Mouse (Mus musculus) Patski (cell line): Measurements from ENCODE around the gene Cpsf3. TPM values are rescaled to one million over a fixed set of nuclear protein-coding genes. Genes with fewer than 3 reads are reported as not detected.

Experiments
- ATAC-seq: fragments of 100-300 bp; one replicate; pipeline ENCODE4 v1.8.0; 2021
- CTCF ChIA-PET: fragments of 350-600 bp; sonication (Branson Sonifier 250); formaldehyde crosslinking; loops from one replicate; lab custom pipeline; 2022; ENCODE audit warnings: inconsistent platforms; lab: Charles Lee
- POLR2A ChIA-PET: fragments of 350-600 bp; sonication (Branson Sonifier 250); formaldehyde crosslinking; loops from one replicate; lab custom pipeline; 2022; ENCODE audit warnings: antibody characterized with exemption, inconsistent platforms; lab: Charles Lee
- DNase-seq: peaks from one replicate; pipeline ENCODE4 v3.0.0-alpha.2; 2011; ENCODE audit warnings: low read depth, low spot score
- H3K27me3 ChIP-seq: fragments of 371-371 bp; one replicate; pipeline ENCODE4 v1.5.1; 2021
- CTCF ChIP-seq: fragments of 100-300 bp; IDR thresholded peaks from one replicate; pipeline ENCODE4 v1.5.1; 2021
- in situ Hi-C: fragments of 300-500 bp; cut with MboI; formaldehyde crosslinking; loops from 3 replicates; pipeline ENCODE4 v1.11.1; 2018; ENCODE audit warnings: low pct_unique_long_range_greater_than_20kb, mixed read lengths
- polyA plus RNA-seq: library from polyadenylated mRNA; unstranded; gene quantifications from one replicate; pipeline ENCODE4 v1.2.3, GENCODE M21; 2021

Gene Cpsf3
- 54.8 TPM for polyA plus RNA-seq

GRCm38 (mm10) chr12:21284761-21285441 is at the start of gene Cpsf3:
Gene Cpsf3 (plus strand): TSS chr12:21285391.
- POLR2A ChIA-PET: interaction anchor here (0.8 to 1.2 kb wide), 2 partner anchors 17 to 33 kb away, joined by 3 read pairs; no protein-coding TSS in a partner anchor
- ATAC-seq: no peak

GRCm38 (mm10) chr12:21241965-21242364 is 43.2 kb upstream of the Cpsf3 start:
- in situ Hi-C loops: no loop called here
- CTCF ChIA-PET: no interaction called here
- no peak for ATAC-seq
- TF ChIP-seq CTCF: no peak
- H3K27me3 ChIP-seq: no peaks in the 10 kb centered on the region
- POLR2A ChIA-PET: interaction anchor here (0.7 kb wide), 1 partner anchor 33 kb away, joined by 4 read pairs; no protein-coding TSS in a partner anchor
- no peak for DNase-seq

More at GRCm38 (mm10) chr12:21284761-21285441, at the start of gene Cpsf3:
- TF ChIP-seq CTCF: no peak
- in situ Hi-C loops: no loop called here
- H3K27me3 ChIP-seq: no peaks in the 10 kb centered on the region
- DNase-seq: no peak
- CTCF ChIA-PET: interaction anchor here (1.5 kb wide), 1 partner anchor 192 kb away, joined by 3 read pairs; no protein-coding TSS in a partner anchor

- POLR2A ChIA-PET: no interaction called here
- ATAC-seq (no peak), DNase-seq (no peak)
- H3K27me3 ChIP-seq: no peaks in the 10 kb centered on the region
- CTCF ChIA-PET: no interaction called here
- TF ChIP-seq CTCF: no peak
- in situ Hi-C loops: no loop called here
Measured at GRCm38 (mm10) chr12:21244375-21244960, 40.7 kb upstream of the Cpsf3 start.

DNA sequence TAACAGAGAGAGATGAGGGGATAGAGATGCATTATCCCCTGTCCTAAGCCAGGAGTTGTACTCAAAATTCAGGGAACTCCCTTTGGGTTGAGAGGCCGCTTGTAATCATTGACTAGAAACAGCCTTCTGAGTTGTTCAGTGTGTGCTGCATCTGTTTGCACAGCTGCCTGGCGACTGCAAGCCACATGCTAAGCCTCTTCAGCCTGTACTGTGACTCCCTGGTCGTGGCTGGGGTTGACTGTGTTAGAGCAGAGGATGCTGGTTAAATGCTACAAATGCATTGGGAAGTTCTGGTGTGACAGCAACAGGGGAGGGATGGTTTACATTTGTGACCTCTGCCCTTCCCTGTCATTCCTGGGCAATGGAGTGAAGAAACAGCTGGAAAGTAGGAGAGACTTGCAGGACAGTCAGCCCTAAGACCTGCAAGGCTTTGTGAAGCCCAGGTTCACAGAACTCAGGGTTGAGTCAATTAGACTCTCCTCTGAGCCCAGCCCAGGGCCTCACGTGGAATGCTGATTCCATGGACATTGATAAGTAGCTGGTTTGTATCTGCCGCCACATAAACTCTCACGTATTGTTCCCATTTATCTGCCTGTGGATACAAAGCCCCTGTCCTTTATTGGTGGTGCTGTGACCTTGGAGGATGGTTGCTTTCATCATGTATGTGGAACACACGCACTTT is 37.3 kb upstream of the Cpsf3 start:
- CTCF ChIA-PET: no interaction called here
- TF ChIP-seq CTCF: no peak
- no peak for DNase-seq
- no peaks in the 10 kb centered on the region for H3K27me3 ChIP-seq
- POLR2A ChIA-PET: no interaction called here
- in situ Hi-C loops: no loop called here
- no peak for ATAC-seq

- ChIA-PET POLR2A (no interaction called here), CTCF (no interaction called here)
- DNase-seq (no peak), ATAC-seq (no peak)
- H3K27me3 ChIP-seq: no peaks in the 10 kb centered on the region
- no peak for TF ChIP-seq CTCF
- in situ Hi-C loops: loop anchor here (25.0 kb wide), 1 partner anchor 548 kb away; no protein-coding TSS in a partner anchor
Measured at GRCm38 (mm10) chr12:21260494-21261256, 24.5 kb upstream of the Cpsf3 start.

GRCm38 (mm10) chr12:21261521-21261920 is 23.7 kb upstream of the Cpsf3 start:
- in situ Hi-C loops: loop anchor here (25.0 kb wide), 1 partner anchor 549 kb away; no protein-coding TSS in a partner anchor
- TF ChIP-seq CTCF: no peak
- ATAC-seq: no peak
- ChIA-PET POLR2A (no interaction called here), CTCF (no interaction called here)
- no peak for DNase-seq
- no peaks in the 10 kb centered on the region for H3K27me3 ChIP-seq

DNA sequence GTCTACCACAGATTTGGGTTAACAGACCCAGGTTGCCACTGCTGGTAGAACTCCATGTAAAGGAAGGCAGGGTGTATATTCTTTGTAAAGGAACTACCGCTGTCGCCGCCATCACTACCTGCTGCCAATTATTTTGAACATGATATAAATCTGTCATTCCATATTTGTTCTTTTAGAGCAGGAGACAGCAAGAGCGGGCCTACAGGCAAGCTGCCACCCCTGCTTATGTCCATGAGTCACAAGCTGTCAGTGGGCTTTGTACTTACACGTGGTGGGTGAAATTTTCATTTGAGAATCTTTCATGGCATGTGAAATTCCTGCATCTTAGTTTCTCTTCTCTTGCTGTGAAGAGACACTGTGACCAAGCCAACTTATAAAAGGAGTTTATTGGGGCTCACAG is 21.9 kb upstream of the Cpsf3 start:
- no peaks in the 10 kb centered on the region for H3K27me3 ChIP-seq
- no peak for TF ChIP-seq CTCF
- in situ Hi-C loops: loop anchor here (25.0 kb wide), 1 partner anchor 551 kb away; no protein-coding TSS in a partner anchor
- ATAC-seq (no peak), DNase-seq (no peak)
- POLR2A ChIA-PET: no interaction called here
- CTCF ChIA-PET: no interaction called here

GRCm38 (mm10) chr12:21264241-21264640 is 20.9 kb upstream of the Cpsf3 start:
- in situ Hi-C loops: loop anchor here (25.0 kb wide), 1 partner anchor 552 kb away; no protein-coding TSS in a partner anchor
- no peak for TF ChIP-seq CTCF
- DNase-seq: no peak
- CTCF ChIA-PET: no interaction called here
- POLR2A ChIA-PET: no interaction called here
- no peak for ATAC-seq
- H3K27me3 ChIP-seq: no peaks in the 10 kb centered on the region

- POLR2A ChIA-PET: no interaction called here
- TF ChIP-seq CTCF: no peak
- H3K27me3 ChIP-seq: no peaks in the 10 kb centered on the region
- CTCF ChIA-PET: interaction anchor here (0.8 kb wide), 1 partner anchor 17 kb away, joined by 3 read pairs; no protein-coding TSS in a partner anchor
- ATAC-seq: no peak
- no peak for DNase-seq
- in situ Hi-C loops: loop anchor here (25.0 kb wide), 1 partner anchor 553 kb away; no protein-coding TSS in a partner anchor
Measured at GRCm38 (mm10) chr12:21264970-21265369, 20.2 kb upstream of the Cpsf3 start.

DNA sequence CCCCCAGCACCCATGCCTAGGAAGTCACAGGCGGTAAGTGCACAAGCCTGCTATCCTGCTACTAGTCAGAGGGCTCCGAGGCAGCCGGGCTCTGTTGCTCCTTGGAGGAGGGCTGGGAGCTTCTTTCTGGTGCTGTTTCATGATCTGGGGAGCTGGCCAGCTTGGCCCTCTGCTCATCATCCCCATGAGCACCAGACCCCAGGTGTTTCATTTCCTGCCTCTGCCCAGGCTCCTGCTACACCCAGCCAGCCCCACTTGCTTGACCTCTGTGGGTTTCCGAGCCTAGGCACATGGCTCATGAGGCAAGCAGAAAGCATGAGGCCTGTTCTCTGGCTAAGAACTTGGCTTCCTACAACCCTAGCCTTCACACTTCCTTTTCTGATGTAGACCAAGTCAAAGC is 19.7 kb upstream of the Cpsf3 start:
- ATAC-seq (no peak), DNase-seq (no peak)
- in situ Hi-C loops: loop anchor here (25.0 kb wide), 1 partner anchor 553 kb away; no protein-coding TSS in a partner anchor
- CTCF ChIA-PET: interaction anchor here (0.8 kb wide), 1 partner anchor 17 kb away, joined by 3 read pairs; no protein-coding TSS in a partner anchor
- H3K27me3 ChIP-seq: no peaks in the 10 kb centered on the region
- TF ChIP-seq CTCF: no peak
- POLR2A ChIA-PET: no interaction called here
